Mouse (Mus musculus): ENCODE results near the gene Layn. TPM values are rescaled to one million over a fixed set of nuclear protein-coding genes. Genes with fewer than 3 reads are reported as not detected.

The Layn gene
- polyA plus RNA-seq, 1 experiment, result 28.8 TPM

DNA sequence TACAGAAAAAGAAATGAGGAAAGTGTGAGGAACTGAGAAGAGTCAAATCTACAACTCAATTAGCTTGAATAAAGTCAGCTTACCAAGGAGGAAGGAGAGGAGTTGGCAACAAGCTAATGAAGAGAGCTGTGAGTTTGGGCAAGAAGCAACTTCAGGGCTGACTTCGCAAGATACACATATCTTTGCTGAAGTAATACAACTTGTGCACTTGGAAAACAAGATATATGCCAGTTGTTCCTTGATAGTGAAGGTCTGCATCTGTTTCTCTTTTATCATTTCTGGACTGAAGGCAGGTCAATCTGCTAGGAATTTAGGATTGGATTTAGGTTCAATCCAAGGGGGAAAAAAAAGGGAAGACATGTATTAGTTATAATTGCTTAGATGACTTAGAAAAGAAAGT lies 63.2 kb downstream of the Layn start:
- TF ChIP-seq MYOG (IDR thresholded peaks at IDR 0.05; ENCODE audit: control insufficient read depth, extremely low read depth, insufficient read length), result no peak

DNA sequence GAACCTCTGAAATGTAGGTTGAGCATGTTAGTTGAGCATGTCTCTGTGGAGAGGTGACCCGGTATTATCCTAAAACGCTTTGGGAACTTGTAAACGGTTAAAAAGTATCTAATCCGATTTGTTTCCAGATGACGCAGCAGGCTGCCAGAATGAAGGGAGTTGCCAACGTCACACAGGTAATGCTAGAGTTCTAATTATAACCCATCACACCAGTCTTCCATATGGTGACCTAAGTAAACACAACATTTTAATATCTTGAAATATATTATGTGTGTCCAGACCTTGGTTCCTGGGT lies 67.3 kb downstream of the Layn start:
- H3K27me3 ChIP-seq (ENCODE audit: control insufficient read depth, insufficient read depth, insufficient read length), result no peaks in the 10 kb centered on the region
- H3K79me2 ChIP-seq (ENCODE audit: control insufficient read depth, insufficient read depth), result peaks cover 32% of the 10 kb centered on the region
- peaks cover 10% of the 10 kb centered on the region for H3K79me3 ChIP-seq (ENCODE audit: low read depth)
- H3K4me3 ChIP-seq (ENCODE audit: insufficient read depth, poor library complexity, severe bottlenecking), result no peak overlapping the region
- no peaks in the 10 kb centered on the region for H3K36me3 ChIP-seq (ENCODE audit: control insufficient read depth, insufficient read depth)
- H3ac ChIP-seq (ENCODE audit: control insufficient read depth, insufficient read length, low read depth), result no peak overlapping the region
- TF ChIP-seq CTCF (IDR thresholded peaks at IDR 0.05; ENCODE audit: control insufficient read depth, insufficient read depth, insufficient read length) (no peak), MYOG (IDR thresholded peaks at IDR 0.05; ENCODE audit: control insufficient read depth, extremely low read depth, insufficient read length) (no peak), FOSL1 (IDR thresholded peaks at IDR 0.05; ENCODE audit: insufficient read depth, low read length, poor library complexity, severe bottlenecking) (no peak), CEBPB (IDR thresholded peaks at IDR 0.05; ENCODE audit: low read depth) (no peak), MAX (IDR thresholded peaks at IDR 0.05) (no peak), USF1 (IDR thresholded peaks at IDR 0.05; ENCODE audit: low read depth) (no peak), MYOD1 (IDR thresholded peaks at IDR 0.05; ENCODE audit: control insufficient read depth, insufficient read length, low read depth) (no peak)

More for the DNA sequence above, 63.2 kb downstream of the Layn start:
- Histone ChIP-seq H3ac (ENCODE audit: control insufficient read depth, insufficient read length, low read depth) (no peak overlapping the region), H3K4me3 (ENCODE audit: insufficient read depth, poor library complexity, severe bottlenecking) (no peak overlapping the region), H3K27me3 (ENCODE audit: control insufficient read depth, insufficient read depth, insufficient read length) (no peaks in the 10 kb centered on the region), H3K36me3 (ENCODE audit: control insufficient read depth, insufficient read depth) (no peaks in the 10 kb centered on the region), H3K79me2 (ENCODE audit: control insufficient read depth, insufficient read depth) (no peaks in the 10 kb centered on the region), H3K79me3 (ENCODE audit: low read depth) (no peaks in the 10 kb centered on the region)

DNA sequence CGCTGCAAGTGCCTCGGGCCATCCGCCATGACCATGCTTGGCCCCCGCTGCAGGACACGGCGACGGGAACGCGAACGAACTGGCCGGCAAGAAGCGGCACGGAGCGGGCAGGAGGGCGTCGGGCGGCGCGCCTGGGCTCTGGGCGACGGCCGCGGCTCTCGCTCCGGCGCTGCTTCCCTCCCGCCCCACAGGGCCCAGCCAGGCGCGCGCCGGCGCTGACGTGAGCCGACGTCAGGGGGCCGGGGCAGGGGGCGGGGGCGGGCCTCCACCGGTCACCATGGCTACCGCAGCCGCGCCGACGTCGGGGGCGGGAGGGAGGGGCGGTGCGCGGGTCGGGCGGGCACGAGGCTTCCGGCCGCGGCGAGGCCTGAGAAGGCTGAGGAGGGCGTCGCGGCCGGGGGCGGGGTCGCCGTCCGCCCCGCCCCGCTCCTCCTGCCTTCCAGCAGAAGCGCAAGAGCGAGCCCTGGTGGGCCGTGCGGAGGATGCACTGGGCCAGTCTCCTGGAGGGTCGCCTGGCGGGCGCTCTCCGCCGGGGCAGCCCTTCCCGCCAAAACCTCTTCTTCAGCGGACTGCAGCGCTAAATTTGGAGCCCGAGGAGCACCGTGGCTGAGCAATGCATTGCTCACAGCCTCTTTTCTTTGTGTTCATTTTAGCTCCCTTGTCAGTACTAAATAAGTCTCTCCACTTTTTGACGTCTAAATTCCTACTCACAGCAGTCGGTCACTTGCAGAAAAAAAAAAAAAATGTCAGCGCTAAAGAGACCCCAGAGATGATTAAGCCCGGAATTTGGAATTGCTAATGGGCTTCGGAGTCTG lies 67.8 kb downstream of the Layn start, which contains the start of gene Sik2:
TSS of gene Sik2 (minus strand) at position 233 of the 815 bp plus-strand sequence.
- Histone ChIP-seq H3K79me3 (ENCODE audit: low read depth) (peaks cover 13% of the 10 kb centered on the region), H3K79me2 (ENCODE audit: control insufficient read depth, insufficient read depth) (peaks cover 37% of the 10 kb centered on the region), H3ac (ENCODE audit: control insufficient read depth, insufficient read length, low read depth) (peak within 1 kb of the TSS; percentile 66), H3K36me3 (ENCODE audit: control insufficient read depth, insufficient read depth) (no peaks in the 10 kb centered on the region), H3K4me3 (ENCODE audit: insufficient read depth, poor library complexity, severe bottlenecking) (peak within 1 kb of the TSS; percentile 45), H3K27me3 (ENCODE audit: control insufficient read depth, insufficient read depth, insufficient read length) (no peaks in the 10 kb centered on the region)
- TF ChIP-seq USF1 (IDR thresholded peaks at IDR 0.05; ENCODE audit: low read depth) (no peak), MAX (IDR thresholded peaks at IDR 0.05) (peak; percentile 26), FOSL1 (IDR thresholded peaks at IDR 0.05; ENCODE audit: insufficient read depth, low read length, poor library complexity, severe bottlenecking) (no peak), CTCF (IDR thresholded peaks at IDR 0.05; ENCODE audit: control insufficient read depth, insufficient read depth, insufficient read length) (peak; percentile 94)

DNA sequence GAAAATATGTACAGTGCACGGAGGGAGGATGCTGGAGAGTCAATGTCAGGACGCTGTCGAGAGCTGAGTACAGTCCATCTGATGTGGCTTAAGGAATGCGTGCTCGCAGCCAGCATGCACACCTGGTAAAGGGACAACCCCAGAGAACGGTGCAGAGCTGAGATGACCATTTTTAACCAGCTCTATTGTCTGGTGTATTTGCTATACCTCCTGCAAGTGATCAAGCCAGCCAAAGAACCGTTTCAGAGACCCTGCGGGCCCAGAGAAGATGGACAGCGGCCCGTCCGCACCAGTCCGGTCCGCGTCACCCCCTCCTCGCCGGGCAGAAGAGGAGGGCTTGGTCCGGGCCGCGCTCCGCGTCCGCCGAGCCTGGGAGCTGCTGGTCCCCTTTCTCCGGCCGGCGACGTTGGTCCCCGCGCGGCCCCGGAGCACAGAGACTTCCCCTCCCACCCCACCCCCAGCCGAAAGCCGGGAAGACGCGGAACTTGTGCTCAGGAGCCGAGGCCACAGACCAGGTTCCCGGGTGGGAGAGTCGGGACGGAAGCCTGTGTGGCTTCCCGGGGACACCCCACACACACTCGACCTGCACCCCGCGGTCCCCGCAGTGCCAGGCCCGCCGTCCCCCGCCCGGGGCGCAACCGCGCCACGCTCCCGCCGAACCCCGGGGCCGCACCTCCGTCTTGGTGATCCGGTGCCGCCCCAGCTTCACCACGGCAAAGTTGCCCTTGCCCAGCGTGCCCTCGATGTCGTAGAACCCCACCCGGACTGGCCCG lies 68.6 kb downstream of the Layn start:
- H3K79me2 ChIP-seq (ENCODE audit: control insufficient read depth, insufficient read depth), result peaks cover 45% of the 10 kb centered on the region
- peak overlapping the region; percentile 45 for H3K4me3 ChIP-seq (ENCODE audit: insufficient read depth, poor library complexity, severe bottlenecking)
- no peaks in the 10 kb centered on the region for H3K36me3 ChIP-seq (ENCODE audit: control insufficient read depth, insufficient read depth)
- peaks cover 15% of the 10 kb centered on the region for H3K79me3 ChIP-seq (ENCODE audit: low read depth)
- no peaks in the 10 kb centered on the region for H3K27me3 ChIP-seq (ENCODE audit: control insufficient read depth, insufficient read depth, insufficient read length)
- TF ChIP-seq USF1 (IDR thresholded peaks at IDR 0.05; ENCODE audit: low read depth) (no peak), CTCF (IDR thresholded peaks at IDR 0.05; ENCODE audit: control insufficient read depth, insufficient read depth, insufficient read length) (no peak), FOSL1 (IDR thresholded peaks at IDR 0.05; ENCODE audit: insufficient read depth, low read length, poor library complexity, severe bottlenecking) (no peak)
- peak overlapping the region; percentile 66 for H3ac ChIP-seq (ENCODE audit: control insufficient read depth, insufficient read length, low read depth)

DNA sequence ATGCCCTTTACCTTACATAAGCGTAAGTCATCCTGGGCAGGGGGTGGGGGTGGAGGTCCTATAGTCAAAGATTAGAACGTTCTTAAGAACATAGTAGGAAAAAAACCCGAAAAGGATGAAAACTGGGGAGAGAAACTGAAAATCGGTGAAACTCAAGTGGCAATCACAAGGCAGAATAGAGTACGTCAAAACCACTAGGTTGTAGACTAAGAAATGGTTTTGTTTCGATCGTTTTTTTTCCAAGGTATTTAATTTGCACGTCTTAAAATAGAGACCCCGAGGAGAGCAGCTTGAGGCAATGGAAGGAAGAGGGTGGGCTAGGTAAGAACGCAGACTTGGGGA lies 69.2 kb downstream of the Layn start:
- no peaks in the 10 kb centered on the region for H3K27me3 ChIP-seq (ENCODE audit: control insufficient read depth, insufficient read depth, insufficient read length)
- H3K79me3 ChIP-seq (ENCODE audit: low read depth), result peaks cover 15% of the 10 kb centered on the region
- TF ChIP-seq USF1 (IDR thresholded peaks at IDR 0.05; ENCODE audit: low read depth), result no peak
- no peak for TF ChIP-seq FOSL1 (IDR thresholded peaks at IDR 0.05; ENCODE audit: insufficient read depth, low read length, poor library complexity, severe bottlenecking)
- no peak for TF ChIP-seq CEBPB (IDR thresholded peaks at IDR 0.05; ENCODE audit: low read depth)
- TF ChIP-seq MAX (IDR thresholded peaks at IDR 0.05), result no peak
- TF ChIP-seq MYOD1 (IDR thresholded peaks at IDR 0.05; ENCODE audit: control insufficient read depth, insufficient read length, low read depth), result no peak
- TF ChIP-seq MYOG (IDR thresholded peaks at IDR 0.05; ENCODE audit: control insufficient read depth, extremely low read depth, insufficient read length), result no peak
- TF ChIP-seq CTCF (IDR thresholded peaks at IDR 0.05; ENCODE audit: control insufficient read depth, insufficient read depth, insufficient read length), result no peak
- H3K4me3 ChIP-seq (ENCODE audit: insufficient read depth, poor library complexity, severe bottlenecking), result peak overlapping the region; percentile 45
- H3K36me3 ChIP-seq (ENCODE audit: control insufficient read depth, insufficient read depth), result no peaks in the 10 kb centered on the region
- peaks cover 50% of the 10 kb centered on the region for H3K79me2 ChIP-seq (ENCODE audit: control insufficient read depth, insufficient read depth)
- peak overlapping the region; percentile 66 for H3ac ChIP-seq (ENCODE audit: control insufficient read depth, insufficient read length, low read depth)

DNA sequence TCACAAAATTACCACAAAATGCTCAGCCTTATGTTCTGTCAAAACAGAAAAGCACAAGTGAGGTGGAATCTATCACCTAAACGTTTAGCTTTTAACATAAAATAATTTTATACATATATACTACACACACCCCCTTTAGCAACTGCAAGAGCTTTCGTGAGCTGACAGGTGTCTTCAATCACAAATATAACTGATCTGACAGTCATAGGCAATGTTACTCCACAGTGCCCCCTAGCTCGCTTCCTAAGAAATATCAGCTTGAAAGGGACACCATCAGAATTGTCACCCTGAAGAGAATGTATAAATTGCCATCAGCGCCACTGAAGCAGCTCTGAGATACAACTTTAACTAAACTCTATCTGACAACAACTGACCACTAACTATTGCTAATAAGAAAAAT lies 70.0 kb downstream of the Layn start:
- no peak overlapping the region for H3ac ChIP-seq (ENCODE audit: control insufficient read depth, insufficient read length, low read depth)
- H3K79me3 ChIP-seq (ENCODE audit: low read depth), result peaks cover 17% of the 10 kb centered on the region
- no peak overlapping the region for H3K4me3 ChIP-seq (ENCODE audit: insufficient read depth, poor library complexity, severe bottlenecking)
- no peaks in the 10 kb centered on the region for H3K36me3 ChIP-seq (ENCODE audit: control insufficient read depth, insufficient read depth)
- no peaks in the 10 kb centered on the region for H3K27me3 ChIP-seq (ENCODE audit: control insufficient read depth, insufficient read depth, insufficient read length)
- TF ChIP-seq MAX (IDR thresholded peaks at IDR 0.05) (no peak), CEBPB (IDR thresholded peaks at IDR 0.05; ENCODE audit: low read depth) (no peak), USF1 (IDR thresholded peaks at IDR 0.05; ENCODE audit: low read depth) (no peak), FOSL1 (IDR thresholded peaks at IDR 0.05; ENCODE audit: insufficient read depth, low read length, poor library complexity, severe bottlenecking) (no peak)
- peaks cover 59% of the 10 kb centered on the region for H3K79me2 ChIP-seq (ENCODE audit: control insufficient read depth, insufficient read depth)

Small RNA genes within 50 kb of the gene (microRNA-seq; reads per million reads assigned to microRNA genes)
- gene Mir34b (ENCODE audit: borderline microRNAs expressed), result 806 reads per million, percentile 85 among the genes with 10 or more reads in this experiment
- gene Mir34c (ENCODE audit: borderline microRNAs expressed), result 23,568 reads per million, percentile 99 among the genes with 10 or more reads in this experiment

Other genes starting within 250 kb of the Layn start
- 26.7 TPM for gene Ppp2r1b, start 231.8 kb downstream of the Layn start, polyA plus RNA-seq (2012; fragmentation: generic; extraction: Trizol)
- gene Sik2, start 68.0 kb downstream of the Layn start, polyA plus RNA-seq (2012; fragmentation: generic; extraction: Trizol), result 9.1 TPM
- not detected for gene Btg4, start 16.2 kb downstream of the Layn start, polyA plus RNA-seq (2012; fragmentation: generic; extraction: Trizol)
- 2.0 TPM for gene 4833427G06Rik, start 25.0 kb upstream of the Layn start, polyA plus RNA-seq (2012; fragmentation: generic; extraction: Trizol)
- gene Gm32742, start 88.4 kb upstream of the Layn start, polyA plus RNA-seq (2012; fragmentation: generic; extraction: Trizol), result 0.01 TPM
- 0.01 TPM for gene Pou2af1, start 136.6 kb upstream of the Layn start, polyA plus RNA-seq (2012; fragmentation: generic; extraction: Trizol)
- 0.20 TPM for gene Colca2, start 201.5 kb upstream of the Layn start, polyA plus RNA-seq (2012; fragmentation: generic; extraction: Trizol)